Mouse (Mus musculus) heart, postnatal 0 days (tissue): ENCODE results near the gene Telo2.

Experiments
- CTCF ChIP-seq: IDR thresholded peaks from 2 replicates; pipeline ENCODE4 v1.5.1; 2016; ENCODE audit warnings: antibody characterized with exemption, control low read depth, low read depth
- EP300 ChIP-seq: IDR thresholded peaks from 2 replicates; pipeline ENCODE4 v1.6.1; 2016; ENCODE audit warnings: antibody characterized with exemption, low read depth

DNA sequence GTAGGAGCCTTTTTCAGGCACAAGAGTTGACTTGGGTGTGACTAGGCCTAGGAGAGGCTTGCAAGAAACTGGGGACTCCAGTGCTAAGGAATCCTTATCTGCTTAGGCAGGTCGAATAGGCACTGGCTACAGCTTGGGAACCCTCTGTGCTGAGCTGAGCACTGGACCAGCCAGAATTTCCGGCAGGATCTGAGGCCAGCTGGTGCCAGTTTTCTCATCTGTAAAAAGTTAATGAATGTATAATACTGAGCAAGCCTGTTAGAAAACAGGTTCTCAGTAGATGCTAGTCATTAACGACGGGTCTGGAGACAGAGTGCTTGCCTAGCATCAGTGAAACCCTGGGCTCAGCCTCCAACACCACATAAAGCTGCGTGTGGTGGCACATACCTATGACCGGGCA, 19.9 kb upstream of the Telo2 start:
- TF ChIP-seq CTCF: no peak
- TF ChIP-seq EP300: no peak
